Mouse (Mus musculus) kidney, adult 18-20 months (tissue): ENCODE data around the gene Tead4.
"Not testable (repeated sequence)": the region's sequence is repeated elsewhere in the genome, so short reads cannot be mapped to it uniquely, and the experiment has no call there.

Experiments
- DNase-seq: peaks from one replicate; pipeline ENCODE4 v3.0.0; 2021

The Tead4 gene

GRCm38 (mm10) chr6:128234206-128234605 lies 66.4 kb downstream of the Tead4 start:
- DNase-seq, result peak; percentile 43

- no peak for DNase-seq
Measured at GRCm38 (mm10) chr6:128232216-128232615, 68.4 kb downstream of the Tead4 start.

- no peak for DNase-seq
Measured at GRCm38 (mm10) chr6:128231741-128232140, 68.9 kb downstream of the Tead4 start.

- DNase-seq, result peak; percentile 15
Measured at GRCm38 (mm10) chr6:128227438-128228017, 73.1 kb downstream of the Tead4 start.

- DNase-seq, result no peak
Measured at GRCm38 (mm10) chr6:128226941-128227340, 73.7 kb downstream of the Tead4 start.

GRCm38 (mm10) chr6:128225846-128226176 lies 74.8 kb downstream of the Tead4 start:
- no peak for DNase-seq

GRCm38 (mm10) chr6:128225009-128225845 lies 75.4 kb downstream of the Tead4 start:
- no peak for DNase-seq

- DNase-seq, result no peak
Measured at GRCm38 (mm10) chr6:128223159-128223558, 77.5 kb downstream of the Tead4 start.

GRCm38 (mm10) chr6:128215004-128215403 lies 85.6 kb downstream of the Tead4 start:
- not testable (repeated sequence) for DNase-seq

GRCm38 (mm10) chr6:128209199-128209598 lies 91.4 kb downstream of the Tead4 start:
- DNase-seq, result not testable (repeated sequence)

GRCm38 (mm10) chr6:128208491-128209170 lies 92.0 kb downstream of the Tead4 start:
- DNase-seq, result no peak

- DNase-seq, result no peak
Measured at GRCm38 (mm10) chr6:128203557-128203956, 97.1 kb downstream of the Tead4 start.

GRCm38 (mm10) chr6:128200847-128201640 lies 99.6 kb downstream of the Tead4 start:
- peak; percentile 72 for DNase-seq

- peak; percentile 100 for DNase-seq
Measured at GRCm38 (mm10) chr6:128200116-128200846, 100.3 kb downstream of the Tead4 start.

- DNase-seq, result no peak
Measured at GRCm38 (mm10) chr6:128183521-128183920, 117.1 kb downstream of the Tead4 start.

GRCm38 (mm10) chr6:128181176-128181575 lies 119.4 kb downstream of the Tead4 start:
- DNase-seq, result no peak

GRCm38 (mm10) chr6:128179651-128180050 lies 121.0 kb downstream of the Tead4 start:
- no peak for DNase-seq

GRCm38 (mm10) chr6:128179247-128179646 lies 121.4 kb downstream of the Tead4 start:
- DNase-seq, result no peak

- DNase-seq, result no peak
Measured at GRCm38 (mm10) chr6:128178681-128179080, 121.9 kb downstream of the Tead4 start.
